Mouse (Mus musculus) forebrain, embryonic 12.5 days (tissue): Measurements from ENCODE around the gene Tbx21. TPM values are rescaled to one million over a fixed set of nuclear protein-coding genes. Genes with fewer than 3 reads are reported as not detected.

ENCODE experiments used
- ATAC-seq: fragments of 200-750 bp; cut with Nextera tagmentation; 2 replicates; pipeline ENCODE4 v1.8.0; 2017; ENCODE audit warnings: moderate TSS enrichment; ENCODE audit not compliant: low FRiP score
- H3K27ac ChIP-seq: fragments of 300-500 bp; sonication (generic); 2 replicates; pipeline ENCODE4 v1.5.1; 2016; ENCODE audit warnings: mild to moderate bottlenecking
- H3K27me3 ChIP-seq: fragments of 300-500 bp; sonication (generic); 2 replicates; pipeline ENCODE4 v1.6.1; 2016; ENCODE audit warnings: mild to moderate bottlenecking
- H3K36me3 ChIP-seq: fragments of 300-500 bp; sonication (generic); replicated peaks from 2 replicates; pipeline ENCODE4 v1.6.1; 2016; ENCODE audit warnings: mild to moderate bottlenecking
- H3K4me1 ChIP-seq: fragments of 300-500 bp; sonication (generic); 2 replicates; pipeline ENCODE4 v1.6.1; 2016
- H3K4me2 ChIP-seq: fragments of 300-500 bp; sonication (generic); 2 replicates; pipeline ENCODE4 v1.6.1; 2016; ENCODE audit warnings: mild to moderate bottlenecking, moderate library complexity
- H3K4me3 ChIP-seq: fragments of 300-500 bp; sonication (generic); replicated peaks from 2 replicates; pipeline ENCODE4 v1.5.1; 2016; ENCODE audit warnings: mild to moderate bottlenecking
- H3K9ac ChIP-seq: fragments of 300-500 bp; sonication (generic); 2 replicates; pipeline ENCODE4 v1.6.1; 2016; ENCODE audit warnings: mild to moderate bottlenecking
- H3K9me3 ChIP-seq: fragments of 300-500 bp; sonication (generic); 2 replicates; pipeline ENCODE4 v1.6.1; 2016
- WGBS: fragments of 180-500 bp; shearing (Covaris S2); methylation state at CpG from one replicate; pipeline ENCODE4 v1.1.7; 2016; 5-methylcytosine and 5-hydroxymethylcytosine counted together
- polyA plus RNA-seq: library from polyadenylated mRNA; unstranded; fragments of >200 nt; fragmentation: Nextera tagmentation; extraction: Ambion mirVana; gene quantifications from 2 replicates; pipeline ENCODE4 v1.2.1, GENCODE M21; 2016

Gene Tbx21
- polyA plus RNA-seq, 1 experiment from 2014 or later: 0.19 TPM

GRCm38 (mm10) chr11:97071129-97071528, 44.0 kb downstream of the Tbx21 start:
- Histone ChIP-seq H3K27ac (no peak overlapping the region), H3K36me3 (peaks cover 14% of the 10 kb centered on the region), H3K9me3 (no peaks in the 10 kb centered on the region), H3K9ac (no peak overlapping the region), H3K4me3 (no peak overlapping the region), H3K4me2 (no peak overlapping the region), H3K4me1 (no peaks in the 10 kb centered on the region), H3K27me3 (no peaks in the 10 kb centered on the region)
- no peak for ATAC-seq
- 65% methylated on average over 1 of the region's 1 CpGs for WGBS

DNA sequence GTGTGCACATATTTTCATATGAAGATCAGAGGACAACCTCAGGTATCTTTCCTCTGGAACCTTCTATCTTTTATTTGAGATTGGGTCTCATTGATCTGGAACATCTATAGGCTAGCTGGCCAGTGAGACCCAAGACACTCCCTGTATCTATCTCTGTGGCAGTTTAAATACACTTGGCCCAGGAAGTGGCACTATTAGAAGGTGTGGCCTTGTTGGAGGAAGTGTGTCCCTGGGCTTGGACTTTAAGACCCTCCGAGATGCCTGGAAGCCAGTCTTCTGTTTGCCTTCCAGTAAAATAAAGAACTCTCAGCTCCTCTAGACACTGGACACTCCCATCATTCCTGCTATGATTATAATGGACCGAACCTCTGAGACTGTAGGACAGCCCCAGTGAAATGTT, 45.4 kb downstream of the Tbx21 start:
- H3K36me3 ChIP-seq: peaks cover 14% of the 10 kb centered on the region
- no peaks in the 10 kb centered on the region for H3K4me1 ChIP-seq
- WGBS: 83% methylated on average over 2 of the region's 2 CpGs
- no peak overlapping the region for H3K4me2 ChIP-seq
- no peaks in the 10 kb centered on the region for H3K9me3 ChIP-seq
- no peak overlapping the region for H3K4me3 ChIP-seq
- H3K27me3 ChIP-seq: no peaks in the 10 kb centered on the region
- no peak overlapping the region for H3K9ac ChIP-seq
- ATAC-seq: no peak
- H3K27ac ChIP-seq: no peak overlapping the region

DNA sequence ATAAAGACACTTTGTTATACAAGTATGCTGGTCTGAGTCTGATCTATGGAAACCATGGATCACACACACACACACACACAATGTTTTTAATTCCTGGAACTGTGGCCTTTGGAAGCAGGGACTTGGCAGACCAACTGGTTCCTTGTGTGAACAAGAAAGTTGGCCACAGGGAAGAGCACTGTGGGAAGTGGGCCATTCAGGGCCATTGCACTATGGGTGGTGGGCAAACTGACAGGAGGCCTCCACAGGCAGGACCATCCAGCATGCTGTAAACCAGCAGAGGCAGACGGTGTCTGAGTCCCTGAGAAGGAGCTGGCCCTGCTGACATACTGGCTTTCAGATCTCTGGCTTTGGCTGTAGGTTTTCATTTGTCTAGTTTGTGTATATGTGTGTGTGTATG, 45.8 kb downstream of the Tbx21 start:
- Histone ChIP-seq H3K9ac (no peak overlapping the region), H3K4me3 (no peak overlapping the region), H3K9me3 (no peaks in the 10 kb centered on the region), H3K36me3 (peaks cover 16% of the 10 kb centered on the region), H3K4me1 (no peaks in the 10 kb centered on the region), H3K27ac (no peak overlapping the region), H3K4me2 (no peak overlapping the region), H3K27me3 (no peaks in the 10 kb centered on the region)
- ATAC-seq: no peak
- 88% methylated on average over 1 of the region's 1 CpGs for WGBS

DNA sequence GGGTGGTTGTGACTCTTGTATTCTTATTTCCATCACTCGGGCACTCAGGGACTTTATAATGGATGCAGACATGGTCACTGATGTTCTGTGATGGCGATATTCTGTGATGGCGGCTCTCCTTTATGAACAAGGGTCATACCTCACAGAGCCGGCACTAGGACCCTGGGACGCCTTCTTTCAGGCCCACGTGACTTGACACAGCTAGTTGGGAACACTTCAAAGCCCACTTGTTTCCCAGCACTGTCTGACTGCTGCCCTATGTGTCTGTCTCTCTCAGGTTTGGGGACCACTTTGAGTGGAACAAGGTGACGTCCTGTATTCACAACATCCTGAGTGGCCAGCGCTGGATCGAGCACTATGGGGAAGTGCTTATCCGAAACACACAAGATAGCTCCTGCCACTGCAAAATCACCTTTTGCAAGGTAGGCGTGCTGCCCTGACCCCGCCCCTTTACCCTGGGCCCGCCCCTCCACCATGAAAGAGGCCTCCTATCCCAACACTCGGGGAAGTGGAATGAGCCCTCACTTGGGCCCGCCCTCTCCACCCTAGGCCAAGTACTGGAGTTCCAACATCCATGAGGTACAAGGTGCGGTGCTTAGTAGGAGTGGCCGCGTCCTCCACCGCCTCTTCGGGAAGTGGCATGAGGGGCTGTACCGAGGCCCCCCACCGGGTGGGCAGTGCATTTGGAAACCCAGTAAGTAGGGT, 48.3 kb downstream of the Tbx21 start:
- no peak for ATAC-seq
- no peak overlapping the region for H3K9ac ChIP-seq
- H3K4me3 ChIP-seq: no peak overlapping the region
- no peaks in the 10 kb centered on the region for H3K9me3 ChIP-seq
- 45% methylated on average over 22 of the region's 22 CpGs for WGBS
- peaks cover 12% of the 10 kb centered on the region for H3K4me1 ChIP-seq
- H3K27ac ChIP-seq: no peak overlapping the region
- H3K4me2 ChIP-seq: no peak overlapping the region
- peaks cover 16% of the 10 kb centered on the region for H3K36me3 ChIP-seq
- no peaks in the 10 kb centered on the region for H3K27me3 ChIP-seq

GRCm38 (mm10) chr11:97065538-97066295, 49.4 kb downstream of the Tbx21 start:
- Histone ChIP-seq H3K27me3 (peaks cover 6% of the 10 kb centered on the region; the same call in 1 of the 2 replicates), H3K4me3 (no peak overlapping the region), H3K36me3 (peaks cover 26% of the 10 kb centered on the region), H3K4me1 (peaks cover 12% of the 10 kb centered on the region), H3K4me2 (no peak overlapping the region), H3K27ac (no peak overlapping the region), H3K9ac (no peak overlapping the region), H3K9me3 (no peaks in the 10 kb centered on the region)
- no peak for ATAC-seq
- 92% methylated on average over 12 of the region's 12 CpGs for WGBS

- Histone ChIP-seq H3K4me3 (no peak overlapping the region), H3K4me1 (peaks cover 12% of the 10 kb centered on the region), H3K27ac (peak overlapping the region; percentile 77; the same call in 1 of the 2 replicates), H3K36me3 (peaks cover 35% of the 10 kb centered on the region), H3K9ac (no peak overlapping the region), H3K27me3 (peaks cover 6% of the 10 kb centered on the region; the same call in 1 of the 2 replicates), H3K4me2 (no peak overlapping the region), H3K9me3 (no peaks in the 10 kb centered on the region)
- 82% methylated on average over 3 of the region's 3 CpGs for WGBS
- ATAC-seq: no peak
Measured at GRCm38 (mm10) chr11:97063921-97064295, 51.2 kb downstream of the Tbx21 start.

GRCm38 (mm10) chr11:97063274-97063920, 51.7 kb downstream of the Tbx21 start:
- H3K27me3 ChIP-seq: peaks cover 6% of the 10 kb centered on the region; the same call in 1 of the 2 replicates
- no peak overlapping the region for H3K9ac ChIP-seq
- H3K4me1 ChIP-seq: peaks cover 12% of the 10 kb centered on the region
- no peak overlapping the region for H3K4me3 ChIP-seq
- WGBS: 11% methylated on average over 9 of the region's 9 CpGs
- no peak for ATAC-seq
- H3K4me2 ChIP-seq: peak overlapping the region; percentile 15; the same call in 1 of the 2 replicates
- peak overlapping the region; percentile 77 for H3K27ac ChIP-seq
- peaks cover 33% of the 10 kb centered on the region for H3K36me3 ChIP-seq
- no peaks in the 10 kb centered on the region for H3K9me3 ChIP-seq

DNA sequence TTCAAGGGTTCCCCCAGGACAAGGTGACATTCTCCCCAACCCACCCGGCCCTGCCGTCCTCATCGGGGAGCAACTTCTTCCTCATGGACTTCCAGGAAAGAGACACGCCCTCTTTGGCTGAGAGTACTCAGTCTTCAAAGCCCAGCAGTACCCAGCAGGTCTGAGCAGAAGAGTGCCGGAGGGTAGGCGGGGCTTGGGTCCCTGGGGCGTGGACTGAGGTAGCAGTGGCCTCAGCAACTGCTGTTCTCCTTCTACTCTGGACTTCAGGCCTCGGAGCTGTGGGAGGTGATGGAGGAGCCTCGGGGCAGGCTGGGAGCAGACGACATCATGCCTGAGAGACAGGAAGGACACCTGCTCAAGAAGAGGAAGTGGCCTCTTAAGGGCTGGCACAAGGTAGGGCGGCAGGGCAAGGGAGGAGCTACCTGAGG, 62.9 kb downstream of the Tbx21 start:
- peak overlapping the region; percentile 94 for H3K4me2 ChIP-seq

DNA sequence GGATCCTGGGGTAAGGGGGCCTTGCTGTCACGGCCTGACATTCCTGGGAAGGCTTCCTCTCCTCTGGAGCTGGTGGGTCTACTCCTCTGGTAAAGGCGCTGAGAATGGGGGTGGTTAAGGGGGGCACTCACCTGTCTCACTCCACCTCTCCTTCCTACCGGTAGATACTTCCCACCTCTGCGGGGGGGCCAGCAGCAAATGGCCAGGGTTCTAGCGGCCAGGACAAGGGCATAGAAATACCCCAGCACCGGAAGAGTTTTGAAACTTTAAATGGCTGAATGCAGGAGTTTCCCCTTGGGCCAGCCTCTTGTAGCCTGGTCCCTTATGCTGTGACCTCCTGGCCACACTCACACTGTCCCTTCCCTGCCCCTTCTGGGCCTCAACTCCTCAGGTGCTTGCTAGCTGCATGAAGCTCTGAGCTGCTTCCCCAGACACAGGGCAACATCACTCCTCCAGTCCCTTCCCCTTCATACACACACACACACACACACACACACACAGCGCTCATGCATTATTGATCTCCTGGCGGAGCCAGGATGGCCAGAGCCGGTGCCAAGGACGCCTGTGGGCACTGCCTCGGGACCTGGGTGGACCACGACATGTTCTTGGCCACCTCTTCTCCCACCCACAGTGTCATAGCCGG, 64.1 kb downstream of the Tbx21 start:
- Histone ChIP-seq H3K4me3 (peak overlapping the region; percentile 67), H3K4me1 (peaks cover 27% of the 10 kb centered on the region), H3K9me3 (no peaks in the 10 kb centered on the region), H3K36me3 (peaks cover 44% of the 10 kb centered on the region), H3K27me3 (no peaks in the 10 kb centered on the region), H3K9ac (peak overlapping the region; percentile 80), H3K4me2 (peak overlapping the region; percentile 94), H3K27ac (peak overlapping the region; percentile 53; the same call in 1 of the 2 replicates)
- ATAC-seq: 0 out of 2 replicates have a peak, but pooled peaks have one; percentile 16
- 28% methylated on average over 13 of the region's 13 CpGs for WGBS

More for the DNA sequence above, 62.9 kb downstream of the Tbx21 start:
- no peak overlapping the region for H3K9ac ChIP-seq
- no peaks in the 10 kb centered on the region for H3K9me3 ChIP-seq
- H3K27me3 ChIP-seq: no peaks in the 10 kb centered on the region
- peaks cover 48% of the 10 kb centered on the region for H3K36me3 ChIP-seq
- peaks cover 27% of the 10 kb centered on the region for H3K4me1 ChIP-seq
- H3K4me3 ChIP-seq: no peak overlapping the region; the same call in 1 of the 2 replicates
- no peak for ATAC-seq
- no peak overlapping the region for H3K27ac ChIP-seq
- WGBS: 33% methylated on average over 11 of the region's 11 CpGs

- peak within 1 kb of the TSS; percentile 53 for H3K27ac ChIP-seq
- peak within 1 kb of the TSS; percentile 80 for H3K9ac ChIP-seq
- peaks cover 42% of the 10 kb centered on the region for H3K36me3 ChIP-seq
- 8% methylated on average over 18 of the region's 18 CpGs for WGBS
- no peaks in the 10 kb centered on the region for H3K9me3 ChIP-seq
- H3K4me1 ChIP-seq: peaks cover 27% of the 10 kb centered on the region
- H3K27me3 ChIP-seq: no peaks in the 10 kb centered on the region
- H3K4me2 ChIP-seq: peak within 1 kb of the TSS; percentile 94
- peak; percentile 84 for ATAC-seq
- H3K4me3 ChIP-seq: peak within 1 kb of the TSS; percentile 67
Measured at GRCm38 (mm10) chr11:97050216-97050943, 64.8 kb downstream of the Tbx21 start, which contains the start of gene Osbpl7. Gene Osbpl7, plus strand, starts transcription at chr11:97050628.

DNA sequence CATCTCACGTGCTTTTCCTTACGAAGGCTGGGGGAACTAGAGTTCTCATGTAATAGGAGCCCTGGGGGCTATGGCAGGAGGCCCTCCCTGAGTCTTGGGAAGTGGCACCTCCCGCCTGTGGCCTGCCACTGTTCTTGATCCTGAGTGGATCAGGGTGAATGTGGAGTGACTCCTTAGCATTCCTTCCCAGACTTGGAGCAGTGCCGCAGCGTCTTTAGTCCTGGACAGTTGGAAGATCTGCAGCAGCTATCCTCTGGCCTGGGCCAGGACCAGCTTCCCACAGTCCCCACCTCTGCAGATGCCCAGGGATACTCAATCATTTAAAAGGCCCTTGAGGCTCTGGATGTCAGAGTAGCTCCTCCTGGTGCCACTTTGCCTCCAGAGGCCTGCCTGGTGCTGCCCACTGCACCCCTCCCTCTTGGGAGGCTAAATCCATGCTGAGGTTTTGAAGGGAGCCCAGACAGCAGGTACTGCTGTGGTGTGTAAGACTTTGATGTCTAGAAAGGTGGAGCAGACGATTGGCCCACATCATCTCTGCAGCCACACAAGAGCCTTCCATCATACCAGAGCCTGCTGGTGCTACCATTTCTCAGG, 65.5 kb downstream of the Tbx21 start:
- H3K36me3 ChIP-seq: peaks cover 40% of the 10 kb centered on the region
- no peak overlapping the region for H3K4me2 ChIP-seq
- H3K9me3 ChIP-seq: no peaks in the 10 kb centered on the region
- H3K4me1 ChIP-seq: peaks cover 27% of the 10 kb centered on the region
- ATAC-seq: no peak
- no peak overlapping the region for H3K4me3 ChIP-seq
- no peaks in the 10 kb centered on the region for H3K27me3 ChIP-seq
- 83% methylated on average over 6 of the region's 6 CpGs for WGBS
- no peak overlapping the region for H3K9ac ChIP-seq
- H3K27ac ChIP-seq: no peak overlapping the region; the same call in 1 of the 2 replicates
